Comparison of ENCODE assay signal across 9 mouse cellular contexts in genomic region chr9:52027257-52028020, GRCm38 (mm10). TPM values are rescaled to one million over a fixed set of nuclear protein-coding genes. Genes with fewer than 3 reads are reported as not detected.
A peak's percentile ranks its signal among the peaks of the same experiment; 100 is the strongest.
DNase-seq lines count a peak whose midpoint lies in the region; ATAC-seq and TF ChIP-seq lines count a peak whose summit lies in the region.
"Had no signal": no experiment of that assay in that cellular context is flagged by ENCODE, and none has a peak within 500 bp of the region (broad histone marks: within the 10 kb centered on the region; RNA-seq: fewer than 3 reads in every experiment).

No protein-coding gene starts in this region.

- TF ChIP-seq POLR2A in liver, adult 2 months (IDR thresholded peaks at IDR 0.05; ENCODE audit: extremely low read depth, insufficient read depth, low read length), result no peak

- peaks cover 10% of the 10 kb centered on the region for H3K4me1 ChIP-seq in liver, adult 2 months (ENCODE audit: control insufficient read depth, insufficient read depth, low read length)
- H3K4me1 ChIP-seq in heart, embryonic 10.5 days, result peaks cover 16% of the 10 kb centered on the region
- H3K4me1 ChIP-seq in kidney, embryonic 16.5 days (ENCODE audit: insufficient read depth, low read length), result 0 out of 2 replicates have a peak, but pooled peaks cover 7% of the 10 kb centered on the region
- no peaks in the 10 kb centered on the region for H3K4me1 ChIP-seq in limb, embryonic 10.5 days

- WGBS in liver, adult 2 months, result 54% methylated on average over 5 of the region's 5 CpGs
- WGBS in heart, embryonic 10.5 days, result 10% methylated on average over 5 of the region's 5 CpGs
- WGBS in kidney, embryonic 16.5 days, result 45% methylated on average over 5 of the region's 5 CpGs
- 27% methylated on average over 5 of the region's 5 CpGs for WGBS in limb, embryonic 10.5 days

- no peaks in the 10 kb centered on the region for H3K79me2 ChIP-seq in liver, adult 2 months (ENCODE audit: control insufficient read depth, insufficient read depth, low read length)

- peak; percentile 19 for DNase-seq in liver, adult 2 months (ENCODE audit: extremely low read depth, low read depth, low spot score)
- DNase-seq in liver, result no peak
- DNase-seq in heart, embryonic 10.5 days (ENCODE audit: low spot score), result no peak
- DNase-seq in lung, postnatal 14 days, result peak; percentile 52
- DNase-seq in right cerebral cortex, postnatal 4 days, result no peak
- no peak for DNase-seq in thymus, postnatal 0 days (ENCODE audit: low spot score)
- no peak for DNase-seq in limb, embryonic 10.5 days (ENCODE audit: low spot score)
- DNase-seq: cerebellum, postnatal 14 days had no signal

- H3K9me3 ChIP-seq in heart, embryonic 10.5 days, result no peaks in the 10 kb centered on the region
- no peaks in the 10 kb centered on the region for H3K9me3 ChIP-seq in kidney, embryonic 16.5 days (ENCODE audit: low read length)
- H3K9me3 ChIP-seq in limb, embryonic 10.5 days (replicated peaks), result no peaks in the 10 kb centered on the region

- H3K4me2 ChIP-seq in kidney, embryonic 16.5 days (replicated peaks; ENCODE audit: low read depth, low read length), result no peak overlapping the region

- H3K27ac ChIP-seq in liver, adult 2 months (replicated peaks; ENCODE audit: insufficient read depth, low read depth, low read length), result no peak overlapping the region
- H3K27ac ChIP-seq in heart, embryonic 10.5 days, result peak overlapping the region; percentile 65
- peak overlapping the region; percentile 36; the same call in 1 of the 2 replicates for H3K27ac ChIP-seq in kidney, embryonic 16.5 days (ENCODE audit: low read length)
- no peak overlapping the region for H3K27ac ChIP-seq in limb, embryonic 10.5 days

- 0 out of 2 replicates have a peak, but pooled peaks have one; percentile 63 for ATAC-seq in kidney, embryonic 16.5 days (ENCODE audit: low FRiP score, low TSS enrichment)

- no peaks in the 10 kb centered on the region for H3K36me3 ChIP-seq in liver, adult 2 months (ENCODE audit: control insufficient read depth, insufficient read depth, low read length)
- no peaks in the 10 kb centered on the region for H3K36me3 ChIP-seq in heart, embryonic 10.5 days
- H3K36me3 ChIP-seq in kidney, embryonic 16.5 days (ENCODE audit: insufficient read depth, low read length), result no peaks in the 10 kb centered on the region
- no peaks in the 10 kb centered on the region for H3K36me3 ChIP-seq in limb, embryonic 10.5 days

- H3K27me3 ChIP-seq in liver, adult 2 months (ENCODE audit: control insufficient read depth, insufficient read depth, low read length), result no peaks in the 10 kb centered on the region
- H3K27me3 ChIP-seq in heart, embryonic 10.5 days (ENCODE audit: insufficient read depth, poor library complexity, severe bottlenecking), result no peaks in the 10 kb centered on the region
- H3K27me3 ChIP-seq in kidney, embryonic 16.5 days (ENCODE audit: insufficient read depth, low read length), result no peaks in the 10 kb centered on the region
- no peaks in the 10 kb centered on the region for H3K27me3 ChIP-seq in limb, embryonic 10.5 days (ENCODE audit: low read depth, poor library complexity, severe bottlenecking)

- TF ChIP-seq CTCF in liver, adult 2 months (IDR thresholded peaks at IDR 0.05; ENCODE audit: low read depth, low read length), result no peak

- H3K9ac ChIP-seq in liver, adult 2 months (ENCODE audit: low read depth, low read length), result no peak overlapping the region
- H3K9ac ChIP-seq in kidney, embryonic 16.5 days (replicated peaks; ENCODE audit: low read length), result no peak overlapping the region

- no peak overlapping the region for H3K4me3 ChIP-seq in liver, adult 2 months (ENCODE audit: insufficient read depth, low read depth, low read length)
- H3K4me3 ChIP-seq in heart, embryonic 10.5 days, result no peak overlapping the region
- H3K4me3 ChIP-seq in kidney, embryonic 16.5 days (ENCODE audit: low read length), result no peak overlapping the region
- H3K4me3 ChIP-seq in limb, embryonic 10.5 days, result no peak overlapping the region

RNA-seq across cellular contexts. Expression of gene Rdx, which starts 19.5 kb away (rescaled TPM):
- total RNA-seq in liver, adult 2 months (2014; rRNA removed), result 167 TPM in 2 replicates
- 30.5 and 32.7 TPM in 2 replicates for polyA plus RNA-seq in liver, adult 2 months (2012; rRNA removed)
- 172 and 176 TPM in 2 replicates for polyA plus RNA-seq in heart, embryonic 10.5 days (2016; fragmentation: Nextera tagmentation; extraction: Ambion mirVana)
- 119 and 122 TPM in 2 replicates for polyA plus RNA-seq in kidney, embryonic 16.5 days (2015; fragmentation: Nextera tagmentation; extraction: Ambion mirVana)
- polyA plus RNA-seq in thymus, postnatal 0 days (2015; fragmentation: Nextera tagmentation; extraction: Ambion mirVana), result 114 and 125 TPM in 2 replicates
- polyA plus RNA-seq in limb, embryonic 10.5 days (2016; fragmentation: Nextera tagmentation; extraction: Ambion mirVana), result 118 and 132 TPM in 2 replicates

Comparison
In these comparisons a context has a peak if more than half of its experiments do, and no peak if none do; other contexts are left out.
1. DNase-seq: peak in liver, adult 2 months (single experiment) and lung, postnatal 14 days (single experiment); none in liver (single experiment), heart, embryonic 10.5 days (single experiment), right cerebral cortex, postnatal 4 days (single experiment), thymus, postnatal 0 days (single experiment) and limb, embryonic 10.5 days (single experiment).
2. H3K27ac ChIP-seq: peak in heart, embryonic 10.5 days (single experiment) and kidney, embryonic 16.5 days (single experiment); none in liver, adult 2 months (single experiment) and limb, embryonic 10.5 days (single experiment).